Mouse (Mus musculus): Measurements from ENCODE around the gene Ghr. TPM values are rescaled to one million over a fixed set of nuclear protein-coding genes. Genes with fewer than 3 reads are reported as not detected.
A peak's percentile ranks its signal among the peaks of the same experiment; 100 is the strongest.

Ghr gene
- polyA plus RNA-seq, 1 experiment from 2014 or later, result 96.5 TPM

DNA sequence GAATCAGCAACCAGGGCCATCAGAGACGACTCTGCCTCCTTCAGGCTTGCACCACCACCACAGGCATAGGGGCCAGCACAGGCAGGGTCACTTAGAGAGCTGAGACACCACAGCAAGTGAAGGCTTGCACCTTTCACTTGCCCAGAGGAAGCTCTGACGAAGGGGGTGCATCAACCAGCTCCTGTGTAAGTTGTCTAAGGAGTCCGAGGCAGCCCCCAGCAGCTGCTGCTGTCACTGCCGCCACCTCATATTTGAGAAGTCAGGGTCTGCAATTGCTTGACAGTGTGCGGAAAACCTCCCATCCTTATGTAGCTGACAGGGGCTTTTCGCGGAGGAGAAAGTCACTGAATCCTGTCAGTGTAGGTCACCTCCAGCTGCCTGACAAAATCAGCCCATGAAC lies 304.1 kb downstream of the Ghr start:
- no peaks in the 10 kb centered on the region for H3K27me3 ChIP-seq (replicated peaks; ENCODE audit: control insufficient read depth, insufficient read depth, low read length)
- whole genome bisulfite sequencing, result 87% methylated on average over 7 of the region's 7 CpGs
- peaks cover 14% of the 10 kb centered on the region for H3K36me3 ChIP-seq (ENCODE audit: control insufficient read depth, insufficient read depth, low read length)
- H3K4me1 ChIP-seq (ENCODE audit: control insufficient read depth, insufficient read depth, low read length), result no peaks in the 10 kb centered on the region; the same call in 1 of the 2 replicates
- no peak overlapping the region for H3K9ac ChIP-seq (ENCODE audit: low read depth, low read length)
- H3K4me2 ChIP-seq (ENCODE audit: low read depth, low read length), result no peak overlapping the region
- no peaks in the 10 kb centered on the region for H3K9me3 ChIP-seq (ENCODE audit: control insufficient read depth, low read length)
- no peak overlapping the region for H3K4me3 ChIP-seq (ENCODE audit: low read length)
- ATAC-seq, result no peak
- H3K27ac ChIP-seq (ENCODE audit: low read length), result no peak overlapping the region

DNA sequence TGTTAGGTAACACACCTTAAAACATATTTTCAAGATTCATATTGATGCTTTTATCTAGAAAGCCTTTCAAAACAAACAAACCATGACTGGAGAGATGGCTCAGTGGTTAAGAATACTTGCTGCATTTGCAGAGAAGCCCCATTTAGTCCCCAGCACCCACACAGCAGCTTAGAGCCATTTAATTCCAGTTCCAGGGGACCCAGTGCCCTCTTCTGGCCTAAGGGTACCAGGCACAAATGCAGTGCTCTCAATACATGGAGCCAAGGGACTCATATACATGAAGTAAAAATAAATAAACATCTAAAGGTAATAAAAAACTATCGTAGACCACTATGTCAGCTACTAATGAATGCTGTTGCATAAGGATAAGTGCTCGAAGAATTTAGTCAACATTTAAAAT lies 305.9 kb downstream of the Ghr start:
- Histone ChIP-seq H3K9ac (ENCODE audit: low read depth, low read length) (no peak overlapping the region), H3K9me3 (ENCODE audit: control insufficient read depth, low read length) (no peaks in the 10 kb centered on the region), H3K4me1 (ENCODE audit: control insufficient read depth, insufficient read depth, low read length) (peaks cover 4% of the 10 kb centered on the region), H3K4me2 (ENCODE audit: low read depth, low read length) (no peak overlapping the region), H3K27ac (ENCODE audit: low read length) (no peak overlapping the region), H3K36me3 (ENCODE audit: control insufficient read depth, insufficient read depth, low read length) (peaks cover 14% of the 10 kb centered on the region), H3K27me3 (replicated peaks; ENCODE audit: control insufficient read depth, insufficient read depth, low read length) (no peaks in the 10 kb centered on the region), H3K4me3 (ENCODE audit: low read length) (no peak overlapping the region)
- 90% methylated on average over 2 of the region's 2 CpGs for WGBS
- no peak for ATAC-seq

DNA sequence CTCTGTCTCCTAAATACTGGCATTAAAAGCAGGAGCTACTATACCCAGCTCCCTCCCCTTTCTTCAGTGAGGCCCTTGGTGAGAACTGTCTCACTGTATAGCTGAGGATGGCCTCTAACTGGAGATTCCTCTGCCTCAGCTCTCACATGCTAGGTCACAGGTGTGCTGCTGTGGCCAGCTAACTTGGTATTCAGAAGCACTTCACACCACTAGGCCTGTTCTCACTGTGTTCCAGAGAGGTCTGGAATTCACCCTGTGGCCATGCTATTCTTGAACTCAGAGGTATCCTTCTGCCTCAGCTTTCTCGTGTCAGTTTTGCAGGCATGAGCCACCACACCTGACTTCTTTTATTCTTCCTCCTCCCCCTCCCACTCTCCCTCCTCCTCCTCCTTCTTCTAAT lies 310.1 kb downstream of the Ghr start:
- H3K27me3 ChIP-seq (replicated peaks; ENCODE audit: control insufficient read depth, insufficient read depth, low read length), result no peaks in the 10 kb centered on the region
- H3K9ac ChIP-seq (ENCODE audit: low read depth, low read length), result peak overlapping the region; percentile 49
- H3K9me3 ChIP-seq (ENCODE audit: control insufficient read depth, low read length), result no peaks in the 10 kb centered on the region
- peaks cover 7% of the 10 kb centered on the region for H3K36me3 ChIP-seq (ENCODE audit: control insufficient read depth, insufficient read depth, low read length)
- peak overlapping the region; percentile 54 for H3K4me3 ChIP-seq (ENCODE audit: low read length)
- 0 out of 2 replicates have a peak overlapping the region, but pooled peaks have one; percentile 27 for H3K27ac ChIP-seq (ENCODE audit: low read length)
- WGBS, result 83% methylated on average over 1 of the region's 1 CpGs
- peaks cover 12% of the 10 kb centered on the region for H3K4me1 ChIP-seq (ENCODE audit: control insufficient read depth, insufficient read depth, low read length)
- H3K4me2 ChIP-seq (ENCODE audit: low read depth, low read length), result peak overlapping the region; percentile 56
- no peak for ATAC-seq

DNA sequence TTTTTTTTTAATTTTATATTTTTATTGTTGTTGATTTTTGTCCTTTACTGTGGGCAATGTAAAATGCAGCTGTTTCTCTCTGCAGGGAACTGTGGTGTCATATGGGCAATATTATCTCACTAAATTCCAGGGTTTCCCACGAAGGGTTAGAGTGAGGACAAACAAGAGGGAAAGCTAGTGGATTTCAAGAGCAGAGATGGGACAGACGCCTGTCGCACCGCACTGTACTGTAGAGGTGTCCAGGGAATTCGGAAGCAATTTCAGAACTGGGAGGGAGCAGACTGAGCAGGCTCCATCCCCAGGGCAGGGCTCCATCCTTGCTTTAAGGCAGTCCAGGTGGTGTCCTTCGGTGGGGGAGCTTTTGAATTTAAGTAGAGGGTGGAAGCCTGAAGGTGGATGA lies 312.1 kb downstream of the Ghr start:
- Histone ChIP-seq H3K9ac (ENCODE audit: low read depth, low read length) (peak overlapping the region; percentile 66), H3K4me2 (ENCODE audit: low read depth, low read length) (peak overlapping the region; percentile 56), H3K27ac (ENCODE audit: low read length) (peak overlapping the region; percentile 79), H3K4me1 (ENCODE audit: control insufficient read depth, insufficient read depth, low read length) (peaks cover 12% of the 10 kb centered on the region), H3K9me3 (ENCODE audit: control insufficient read depth, low read length) (no peaks in the 10 kb centered on the region), H3K4me3 (ENCODE audit: low read length) (peak overlapping the region; percentile 54), H3K27me3 (replicated peaks; ENCODE audit: control insufficient read depth, insufficient read depth, low read length) (no peaks in the 10 kb centered on the region), H3K36me3 (ENCODE audit: control insufficient read depth, insufficient read depth, low read length) (peaks cover 5% of the 10 kb centered on the region; the same call in 1 of the 2 replicates)
- WGBS, result 22% methylated on average over 6 of the region's 6 CpGs
- ATAC-seq, result peak; percentile 57

DNA sequence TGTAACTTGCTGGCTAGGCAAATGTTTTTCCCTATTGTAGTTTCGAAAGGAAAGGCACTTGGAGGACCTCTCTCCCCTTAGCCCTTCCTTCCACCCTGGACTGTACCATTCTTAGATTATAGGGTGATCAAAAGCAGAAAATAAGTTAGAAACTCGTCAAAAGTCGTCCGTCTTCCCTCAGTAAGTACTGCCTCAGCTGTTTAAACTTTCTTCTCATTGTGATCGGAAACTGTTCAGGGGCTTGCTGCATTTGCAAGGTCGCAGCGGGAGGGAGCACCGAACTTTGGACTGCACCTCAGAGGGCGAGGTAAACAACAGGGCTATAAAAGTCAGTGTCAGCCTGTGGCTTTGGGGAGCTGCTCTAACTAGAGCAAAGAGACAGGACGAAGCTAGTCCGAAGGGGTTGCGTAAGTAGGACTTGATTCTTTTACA lies 312.6 kb downstream of the Ghr start:
- WGBS, result under 1% methylated on average over 12 of the region's 12 CpGs
- Histone ChIP-seq H3K4me2 (ENCODE audit: low read depth, low read length) (peak overlapping the region; percentile 35), H3K27ac (ENCODE audit: low read length) (peak overlapping the region; percentile 85), H3K36me3 (ENCODE audit: control insufficient read depth, insufficient read depth, low read length) (peaks cover 2% of the 10 kb centered on the region; the same call in 1 of the 2 replicates), H3K27me3 (replicated peaks; ENCODE audit: control insufficient read depth, insufficient read depth, low read length) (no peaks in the 10 kb centered on the region), H3K4me3 (ENCODE audit: low read length) (peak overlapping the region; percentile 54), H3K9ac (ENCODE audit: low read depth, low read length) (peak overlapping the region; percentile 44), H3K9me3 (ENCODE audit: control insufficient read depth, low read length) (no peaks in the 10 kb centered on the region), H3K4me1 (ENCODE audit: control insufficient read depth, insufficient read depth, low read length) (peaks cover 12% of the 10 kb centered on the region)
- ATAC-seq, result peak; percentile 96

DNA sequence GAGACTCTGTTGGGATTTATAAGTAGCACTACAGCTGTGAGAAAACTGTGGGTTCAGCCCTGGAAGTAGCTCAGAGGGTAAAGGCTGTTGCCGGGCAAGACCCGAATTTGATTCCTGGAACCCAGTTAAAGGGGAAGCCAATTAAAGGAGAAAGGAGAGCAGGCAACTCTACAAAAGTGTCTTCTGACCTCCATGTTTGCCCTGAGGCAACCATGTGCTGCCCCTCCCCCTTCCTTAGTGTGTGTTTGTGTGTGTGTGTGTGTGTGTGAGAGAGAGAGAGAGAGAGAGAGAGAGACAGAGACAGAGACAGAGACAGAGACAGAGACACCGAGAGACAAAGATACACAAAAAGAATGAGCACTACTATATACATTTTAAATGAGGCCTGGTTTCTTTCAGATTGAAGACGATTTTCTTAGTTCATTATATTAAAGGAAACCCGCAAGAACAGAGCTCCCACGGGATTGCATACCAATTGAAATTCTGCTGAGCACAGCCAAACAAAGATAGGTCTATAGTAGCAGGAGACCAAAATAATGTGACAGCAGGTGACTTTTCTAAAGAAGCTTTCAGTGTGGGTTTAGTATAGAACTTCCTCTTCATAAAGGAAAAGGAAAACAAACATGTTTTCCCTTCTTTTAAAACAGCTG lies 313.2 kb downstream of the Ghr start:
- H3K27me3 ChIP-seq (replicated peaks; ENCODE audit: control insufficient read depth, insufficient read depth, low read length), result no peaks in the 10 kb centered on the region
- peaks cover 12% of the 10 kb centered on the region for H3K4me1 ChIP-seq (ENCODE audit: control insufficient read depth, insufficient read depth, low read length)
- peak overlapping the region; percentile 85 for H3K27ac ChIP-seq (ENCODE audit: low read length)
- peak overlapping the region; percentile 35 for H3K4me2 ChIP-seq (ENCODE audit: low read depth, low read length)
- no peaks in the 10 kb centered on the region for H3K36me3 ChIP-seq (ENCODE audit: control insufficient read depth, insufficient read depth, low read length)
- 21% methylated on average over 6 of the region's 6 CpGs for WGBS
- peak overlapping the region; percentile 54 for H3K4me3 ChIP-seq (ENCODE audit: low read length)
- peak; percentile 48 for ATAC-seq
- H3K9me3 ChIP-seq (ENCODE audit: control insufficient read depth, low read length), result no peaks in the 10 kb centered on the region
- peak overlapping the region; percentile 44 for H3K9ac ChIP-seq (ENCODE audit: low read depth, low read length)

DNA sequence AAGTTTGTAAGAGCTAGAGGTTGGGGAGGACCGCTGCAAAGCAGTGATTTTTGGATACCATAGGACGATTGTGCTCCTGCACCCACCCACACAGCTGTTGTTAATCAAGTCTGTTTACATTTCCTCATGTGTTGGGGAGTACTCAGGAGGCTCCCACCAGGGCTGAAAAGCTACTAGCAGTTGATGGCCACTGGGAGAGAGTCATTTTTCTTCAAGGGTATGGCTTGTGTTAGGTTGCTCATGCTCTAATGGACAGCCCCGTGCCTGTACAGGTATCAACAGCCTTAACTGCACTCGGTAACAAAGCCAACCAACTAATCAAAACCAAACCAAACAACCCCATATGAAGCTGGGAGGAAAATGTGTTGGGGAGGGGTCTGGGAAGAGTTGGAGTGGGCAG lies 313.8 kb downstream of the Ghr start:
- Histone ChIP-seq H3K4me1 (ENCODE audit: control insufficient read depth, insufficient read depth, low read length) (peaks cover 12% of the 10 kb centered on the region), H3K9me3 (ENCODE audit: control insufficient read depth, low read length) (no peaks in the 10 kb centered on the region), H3K27me3 (replicated peaks; ENCODE audit: control insufficient read depth, insufficient read depth, low read length) (no peaks in the 10 kb centered on the region), H3K4me3 (ENCODE audit: low read length) (no peak overlapping the region), H3K9ac (ENCODE audit: low read depth, low read length) (no peak overlapping the region), H3K36me3 (ENCODE audit: control insufficient read depth, insufficient read depth, low read length) (no peaks in the 10 kb centered on the region), H3K27ac (ENCODE audit: low read length) (peak overlapping the region; percentile 85), H3K4me2 (ENCODE audit: low read depth, low read length) (0 out of 2 replicates have a peak overlapping the region, but pooled peaks have one; percentile 35)
- no peak for ATAC-seq
- WGBS, result 48% methylated on average over 4 of the region's 4 CpGs

DNA sequence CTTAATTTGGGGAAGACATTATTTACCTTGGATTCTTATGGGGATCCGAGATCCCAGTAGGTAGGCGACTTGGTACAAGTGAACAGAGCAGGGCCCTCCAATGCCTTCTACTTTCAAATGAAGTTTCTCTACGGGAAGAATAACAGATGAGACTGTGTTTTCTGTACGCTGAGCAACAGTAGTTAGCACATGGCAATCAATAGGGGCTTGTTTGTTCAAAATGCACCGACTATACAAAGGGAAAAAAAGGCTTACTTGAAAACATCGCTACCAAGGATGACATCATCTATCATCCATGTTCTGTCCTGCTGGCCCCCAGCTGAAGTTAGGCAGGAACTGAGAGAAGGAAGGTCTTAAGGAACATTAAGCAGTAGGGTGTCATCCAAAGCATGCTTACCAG lies 315.0 kb downstream of the Ghr start, which contains the start of gene Selenop:
Gene Selenop (plus strand): TSS at position 301 of the 400 bp plus-strand sequence.
- H3K9me3 ChIP-seq (ENCODE audit: control insufficient read depth, low read length), result no peaks in the 10 kb centered on the region
- no peak within 1 kb of the TSS for H3K4me2 ChIP-seq (ENCODE audit: low read depth, low read length)
- H3K36me3 ChIP-seq (ENCODE audit: control insufficient read depth, insufficient read depth, low read length), result no peaks in the 10 kb centered on the region
- peaks cover 11% of the 10 kb centered on the region for H3K4me1 ChIP-seq (ENCODE audit: control insufficient read depth, insufficient read depth, low read length)
- no peak within 1 kb of the TSS for H3K4me3 ChIP-seq (ENCODE audit: low read length)
- WGBS, result 86% methylated on average over 6 of the region's 6 CpGs
- 0 out of 2 replicates have a peak within 1 kb of the TSS, but pooled peaks have one; percentile 85 for H3K27ac ChIP-seq (ENCODE audit: low read length)
- H3K9ac ChIP-seq (ENCODE audit: low read depth, low read length), result no peak within 1 kb of the TSS
- no peak for ATAC-seq
- no peaks in the 10 kb centered on the region for H3K27me3 ChIP-seq (replicated peaks; ENCODE audit: control insufficient read depth, insufficient read depth, low read length)
